Mouse (Mus musculus) small intestine, adult 2 months (tissue): ENCODE measurements at regions not wholly inside any gene's neighbourhood (a gene's known extent, or its start where the extent isn't known, plus 50 kb on each side); places are given as distances from the start of the nearest gene placed in this dataset.
A peak's percentile ranks its signal among the peaks of the same experiment; 100 is the strongest.

ENCODE experiments used
- H3K27ac ChIP-seq: fragments of 200-500 bp; 2 replicates; pipeline ENCODE4 v1.5.1; 2012; ENCODE audit warnings: low read depth, low read length, control low read depth, inconsistent platforms; ENCODE audit not compliant: insufficient read depth
- H3K27me3 ChIP-seq: fragments of 200-500 bp; 2 replicates; pipeline ENCODE4 v1.6.1; 2012; ENCODE audit warnings: mild to moderate bottlenecking, moderate library complexity, low read length, inconsistent platforms; ENCODE audit not compliant: control insufficient read depth, insufficient read depth
- H3K36me3 ChIP-seq: fragments of 200-500 bp; 2 replicates; pipeline ENCODE4 v1.6.1; 2012; ENCODE audit warnings: mild to moderate bottlenecking, low read length, control low read depth, inconsistent platforms; ENCODE audit not compliant: control insufficient read depth, insufficient read depth
- H3K4me1 ChIP-seq: fragments of 200-500 bp; 2 replicates; pipeline ENCODE4 v1.6.1; 2012; ENCODE audit warnings: low read length, inconsistent platforms, mixed read lengths; ENCODE audit not compliant: control insufficient read depth, insufficient read depth, insufficient read length
- H3K4me3 ChIP-seq: fragments of 200-500 bp; 2 replicates; pipeline ENCODE4 v1.5.1; 2012; ENCODE audit warnings: low read depth, mild to moderate bottlenecking, control low read depth, inconsistent platforms, low read length, moderate library complexity
- CTCF ChIP-seq: fragments of 200-500 bp; IDR thresholded peaks from 2 replicates; pipeline ENCODE4 v1.5.1; 2012; ENCODE audit warnings: low read depth, mild to moderate bottlenecking, control low read depth, inconsistent platforms, low read length, moderate library complexity, mixed read lengths; ENCODE audit not compliant: insufficient replicate concordance, insufficient read length; ENCODE audit errors: extremely low read depth
- POLR2A ChIP-seq: fragments of 200-500 bp; IDR thresholded peaks from 2 replicates; pipeline ENCODE4 v1.6.1; 2012; ENCODE audit warnings: low read depth, mild to moderate bottlenecking, control low read depth, inconsistent platforms, low read length, moderate library complexity
- WGBS: fragments of 180-500 bp; shearing (Covaris S2); methylation state at CpG from one replicate; pipeline ENCODE4 v1.1.7; 2018; 5-methylcytosine and 5-hydroxymethylcytosine counted together

DNA sequence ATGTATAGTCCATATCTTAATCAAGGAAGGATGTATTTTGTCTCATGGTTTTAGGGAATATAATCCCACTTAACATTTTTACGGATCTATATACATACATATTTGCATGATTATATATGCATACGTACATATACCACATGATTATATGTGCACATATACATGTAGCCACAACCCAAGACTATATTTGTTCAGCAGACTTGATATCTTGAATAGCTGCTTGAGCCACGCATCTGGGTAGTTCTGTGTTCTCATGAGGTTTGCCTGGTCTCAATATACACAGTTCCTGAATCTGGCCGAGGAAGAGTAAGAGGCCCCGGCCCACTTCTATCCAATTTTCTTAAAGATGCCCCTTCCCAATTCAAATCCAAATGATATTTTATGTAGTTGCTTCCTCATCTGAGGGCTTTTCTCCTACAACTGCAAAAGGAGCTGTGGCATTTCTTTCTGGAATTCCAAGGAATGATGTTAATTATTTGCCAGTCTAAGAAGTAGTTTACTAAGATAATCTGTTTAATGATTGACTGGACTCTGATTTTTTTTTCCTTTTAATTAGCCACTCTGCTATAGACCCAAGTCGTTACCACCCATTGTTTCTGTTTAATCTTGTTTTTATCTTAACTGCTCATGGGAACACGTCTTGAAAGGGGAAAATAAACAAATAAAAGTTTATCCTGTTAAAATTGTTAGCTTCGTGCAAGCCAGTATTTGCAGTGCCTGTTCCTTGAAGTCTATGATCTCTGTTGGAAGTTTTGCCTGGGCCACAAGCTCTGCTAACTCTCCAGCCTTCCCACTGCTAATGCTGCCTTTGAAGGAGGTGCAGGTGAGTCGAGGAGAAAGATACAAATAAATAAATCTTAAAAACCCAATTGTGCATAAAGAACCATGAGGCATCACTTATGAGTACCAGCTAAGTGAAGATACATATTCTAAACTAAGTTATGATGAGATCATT is 112.9 kb upstream of the Kitl start:
- Histone ChIP-seq H3K27me3 (no peaks in the 10 kb centered on the region), H3K4me3 (no peak overlapping the region), H3K27ac (peak overlapping the region; percentile 69; the same call in 1 of the 2 replicates), H3K4me1 (peaks cover 3% of the 10 kb centered on the region; the same call in 1 of the 2 replicates), H3K36me3 (no peaks in the 10 kb centered on the region)
- TF ChIP-seq POLR2A (no peak), CTCF (no peak)
- WGBS: 22% methylated on average over 9 of the region's 9 CpGs

- Histone ChIP-seq H3K4me1 (peaks cover 4% of the 10 kb centered on the region; the same call in 1 of the 2 replicates), H3K27ac (no peak overlapping the region), H3K36me3 (no peaks in the 10 kb centered on the region), H3K4me3 (no peak overlapping the region), H3K27me3 (no peaks in the 10 kb centered on the region)
- TF ChIP-seq CTCF (no peak), POLR2A (no peak)
- WGBS: 87% methylated on average over 8 of the region's 8 CpGs
Observed at GRCm38 (mm10) chr10:99900955-99901835, 114.2 kb upstream of the Kitl start.

DNA sequence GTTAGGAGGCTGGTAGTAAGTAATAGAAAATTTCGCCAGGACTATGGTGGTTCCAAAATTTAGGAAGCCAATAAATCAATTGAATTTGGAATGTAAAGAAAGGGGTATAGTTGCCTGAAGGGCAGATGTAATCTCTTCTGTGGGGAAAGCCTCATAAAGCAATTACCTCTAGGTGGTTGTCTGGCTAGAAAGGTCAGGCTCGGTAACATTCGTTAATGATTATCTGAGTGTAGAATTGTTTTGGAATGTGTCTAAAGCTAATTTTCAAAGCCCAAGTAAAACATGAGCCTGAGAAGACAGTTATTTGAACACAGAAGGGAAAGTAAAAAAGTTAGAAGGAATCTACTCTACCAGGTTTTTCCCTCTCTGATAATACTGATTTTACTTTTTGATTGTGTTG is 121.4 kb upstream of the Kitl start:
- Histone ChIP-seq H3K27ac (no peak overlapping the region), H3K4me1 (peaks cover 11% of the 10 kb centered on the region; the same call in 1 of the 2 replicates), H3K27me3 (no peaks in the 10 kb centered on the region), H3K36me3 (no peaks in the 10 kb centered on the region), H3K4me3 (no peak overlapping the region)
- WGBS: 21% methylated on average over 3 of the region's 3 CpGs
- TF ChIP-seq POLR2A (no peak), CTCF (no peak)

DNA sequence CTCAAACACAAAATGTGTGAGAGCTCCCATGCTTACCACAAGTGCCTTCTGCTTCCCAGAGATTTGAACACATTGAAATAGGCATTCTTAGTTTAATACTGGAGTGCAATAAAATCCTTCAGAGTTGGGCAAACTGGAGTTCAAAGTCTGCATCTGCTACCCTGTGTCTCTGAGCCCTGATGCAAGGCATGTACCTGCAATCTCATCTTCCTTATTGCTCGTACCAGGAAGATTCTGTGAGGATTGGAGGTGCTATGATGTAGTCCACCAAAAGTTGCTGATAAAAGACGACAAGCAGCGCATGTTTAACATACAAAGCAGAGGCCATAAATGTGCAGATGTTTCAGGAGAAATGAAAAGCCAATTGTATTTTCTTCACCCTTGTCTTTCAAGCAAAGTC is 123.5 kb upstream of the Kitl start:
- peaks cover 11% of the 10 kb centered on the region; the same call in 1 of the 2 replicates for H3K4me1 ChIP-seq
- no peaks in the 10 kb centered on the region for H3K27me3 ChIP-seq
- WGBS: 30% methylated on average over 3 of the region's 3 CpGs
- TF ChIP-seq POLR2A (no peak), CTCF (no peak)
- H3K27ac ChIP-seq: 0 out of 2 replicates have a peak overlapping the region, but pooled peaks have one; percentile 13
- H3K36me3 ChIP-seq: no peaks in the 10 kb centered on the region
- H3K4me3 ChIP-seq: no peak overlapping the region

- no peak overlapping the region for H3K4me3 ChIP-seq
- H3K36me3 ChIP-seq: no peaks in the 10 kb centered on the region
- 82% methylated on average over 2 of the region's 2 CpGs for WGBS
- no peaks in the 10 kb centered on the region for H3K4me1 ChIP-seq
- no peak overlapping the region for H3K27ac ChIP-seq
- TF ChIP-seq POLR2A: no peak
- no peak for TF ChIP-seq CTCF
- no peaks in the 10 kb centered on the region for H3K27me3 ChIP-seq
Observed at GRCm38 (mm10) chr10:99881901-99882300, 122.4 kb upstream of the Csl start.

DNA sequence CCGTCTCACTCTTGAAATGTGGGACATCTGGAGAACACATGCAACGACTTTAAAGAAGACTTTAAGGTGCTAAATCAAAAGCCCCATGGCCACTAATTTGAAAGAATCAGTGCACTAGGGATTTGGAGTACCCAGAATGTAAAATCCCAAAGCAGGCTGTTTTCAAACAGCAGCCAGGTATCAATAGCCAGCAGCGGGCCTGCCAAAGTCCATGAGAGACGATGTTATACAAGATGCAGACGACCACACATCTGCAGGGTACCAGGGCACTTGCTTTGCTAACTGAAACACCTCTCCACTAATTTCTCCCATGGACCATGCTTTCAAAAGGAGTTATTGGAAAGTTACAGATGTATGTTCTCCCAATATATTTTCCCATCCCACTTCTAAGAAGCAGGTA is 119.9 kb upstream of the Csl start:
- WGBS: 83% methylated on average over 5 of the region's 5 CpGs

More for the DNA sequence above, 119.9 kb upstream of the Csl start:
- Histone ChIP-seq H3K27ac (no peak overlapping the region), H3K36me3 (no peaks in the 10 kb centered on the region), H3K4me1 (no peaks in the 10 kb centered on the region), H3K4me3 (no peak overlapping the region), H3K27me3 (no peaks in the 10 kb centered on the region)
- TF ChIP-seq CTCF (no peak), POLR2A (no peak)
